Mouse (Mus musculus) lung, postnatal 14 days (tissue): ENCODE data around the gene Speer4c.
"Not testable (repeated sequence)": the region's sequence is repeated elsewhere in the genome, so short reads cannot be mapped to it uniquely, and the experiment has no call there.

Experiments used
- DNase-seq: peaks from one replicate; pipeline ENCODE4 v3.0.0; 2021

The Speer4c gene

DNA sequence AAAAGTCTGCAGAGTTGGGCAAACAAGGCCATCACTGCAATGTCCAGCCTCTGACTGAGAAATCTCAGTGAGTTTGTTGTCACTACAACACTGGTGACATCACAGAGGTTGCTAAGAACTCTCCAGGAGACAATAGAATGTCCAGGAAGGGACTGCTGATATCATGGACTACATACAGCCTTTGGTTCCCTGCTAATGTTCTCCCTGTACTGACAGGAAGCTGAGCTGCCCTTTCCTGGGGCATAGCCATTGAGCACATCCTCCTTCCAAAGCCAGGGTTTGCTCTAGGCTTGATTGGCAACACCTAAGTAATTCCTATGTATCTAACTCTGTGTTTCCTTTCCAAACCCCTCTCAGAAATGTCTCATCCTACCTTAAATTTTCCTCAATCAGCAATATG, at the start of gene Speer4c:
TSS of gene Speer4c (minus strand) at position 101 of the 400 bp plus-strand sequence.
- DNase-seq = not testable (repeated sequence)

- DNase-seq = no peak
Observed at GRCm38 (mm10) chr5:15747478-15748255, 33.6 kb upstream of the Speer4c start.

DNA sequence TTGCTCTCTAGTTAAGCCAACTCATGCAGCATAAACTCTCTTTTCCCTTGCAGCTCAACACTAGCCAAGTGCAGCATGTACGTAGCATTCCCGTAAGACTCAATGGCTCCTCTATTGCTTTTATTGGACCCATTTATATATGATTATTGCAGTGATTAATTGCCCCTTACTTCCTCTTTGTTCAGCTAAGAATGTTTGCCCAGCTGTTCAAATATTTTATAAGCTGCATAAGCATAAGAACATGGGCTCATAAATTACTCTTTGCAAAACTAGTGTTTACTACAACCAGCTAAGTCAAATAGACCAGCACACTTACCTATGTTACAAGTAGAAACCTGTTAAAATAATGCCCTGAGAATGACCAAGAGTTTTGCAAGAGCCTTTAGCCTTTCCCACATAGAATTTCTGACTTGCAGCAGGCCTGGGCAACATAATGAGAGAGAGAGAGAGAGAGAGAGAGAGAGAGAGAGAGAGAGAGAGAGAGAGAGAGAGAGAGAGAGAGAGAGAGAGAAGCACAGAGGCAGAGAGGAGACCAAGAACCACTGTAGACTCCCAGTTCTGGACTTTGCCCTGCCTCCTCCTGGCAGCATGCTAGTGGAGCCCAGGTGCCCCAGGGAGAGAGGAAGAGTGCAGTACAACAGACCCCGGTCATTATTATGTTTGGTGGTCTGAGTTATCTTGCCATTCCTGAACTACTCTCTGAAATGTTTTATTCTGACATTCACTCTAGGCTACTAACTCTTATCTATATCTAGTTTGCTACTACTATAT, 20.2 kb upstream of the Speer4c start:
- DNase-seq = no peak

DNA sequence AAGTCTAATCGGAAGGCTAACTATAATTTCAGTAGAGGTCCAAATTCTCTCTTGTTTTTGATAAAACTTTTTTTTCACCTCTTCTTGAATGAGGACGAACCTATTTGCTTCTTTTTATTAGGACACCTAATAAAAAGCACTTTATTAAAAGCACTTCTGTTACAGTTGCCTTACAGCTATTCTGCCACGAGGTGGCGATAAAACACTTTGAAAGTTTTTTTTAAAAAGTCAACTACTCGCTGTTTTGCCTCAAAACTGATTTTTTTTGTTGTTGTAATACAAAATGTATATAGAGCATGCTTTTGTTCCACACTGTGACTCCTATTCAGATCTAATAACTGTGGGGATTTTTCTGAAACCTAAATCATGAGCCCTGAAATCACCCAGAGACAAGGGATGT, 11.2 kb downstream of the Speer4c start:
- not testable (repeated sequence) for DNase-seq

DNA sequence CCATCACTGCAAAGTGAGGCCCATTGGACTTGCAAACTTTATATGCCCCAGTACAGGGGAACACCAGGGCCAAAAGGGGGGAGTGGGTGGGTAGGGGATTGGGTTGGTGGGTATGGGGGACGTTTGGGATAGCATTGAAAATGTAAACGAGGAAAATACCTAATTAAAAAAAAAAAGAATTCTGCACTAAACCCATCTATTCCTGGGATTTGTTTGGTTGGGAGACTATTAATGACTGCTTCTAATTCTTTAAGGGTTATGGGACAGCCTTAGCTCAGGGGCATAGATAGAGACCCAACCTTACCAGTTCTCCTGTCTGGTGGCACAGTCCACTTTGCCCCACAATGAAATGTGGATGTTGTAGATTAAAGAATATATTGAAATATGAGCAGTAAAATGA, 16.4 kb downstream of the Speer4c start:
- DNase-seq = not testable (repeated sequence)

DNA sequence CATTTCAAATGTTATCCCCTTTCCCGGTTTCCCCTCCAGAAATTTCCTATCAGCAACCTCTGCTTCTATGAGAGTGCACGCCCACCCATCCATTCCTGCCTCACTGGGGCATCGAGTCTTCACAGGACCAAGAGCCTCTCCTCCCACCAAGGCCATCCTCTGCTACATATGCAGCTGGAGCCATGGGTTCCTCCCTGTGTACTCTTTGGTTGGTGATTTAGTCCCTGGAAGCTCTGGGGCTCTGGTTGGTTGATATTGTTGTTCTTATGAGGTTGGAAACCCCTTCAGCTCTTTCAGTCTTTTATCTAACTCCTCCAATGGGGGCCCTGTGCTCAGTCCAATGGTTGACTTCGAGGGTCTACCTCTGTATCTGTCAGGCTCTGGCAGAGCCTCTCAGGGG, 22.2 kb downstream of the Speer4c start:
- not testable (repeated sequence) for DNase-seq

- not testable (repeated sequence) for DNase-seq
Observed at GRCm38 (mm10) chr5:15690822-15691221, 23.2 kb downstream of the Speer4c start.

DNA sequence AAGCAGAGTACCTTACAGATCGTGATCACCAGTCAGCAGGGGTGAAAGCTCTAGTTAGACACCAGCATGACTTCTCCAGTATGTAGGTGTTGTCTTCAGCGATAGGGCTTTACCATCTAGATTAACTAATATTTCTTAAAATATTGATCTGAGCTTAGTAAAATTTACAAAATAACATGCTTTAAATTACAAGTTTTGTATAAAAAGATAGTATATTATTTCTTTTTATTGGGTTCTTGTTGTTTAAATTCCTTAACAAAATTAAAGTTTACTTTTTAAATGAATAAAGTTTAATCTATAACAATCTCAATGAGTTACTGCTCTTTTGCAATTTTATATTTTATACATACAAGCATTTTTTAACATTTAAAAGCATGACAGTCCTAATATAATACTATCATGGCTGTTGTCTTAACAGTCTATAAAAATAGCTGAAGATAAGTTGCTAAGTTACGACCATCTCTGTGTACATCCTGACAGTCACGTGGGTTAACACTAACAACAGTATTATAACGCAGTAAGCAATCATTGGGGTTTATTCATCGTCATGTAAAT, 24.3 kb downstream of the Speer4c start:
- not testable (repeated sequence) for DNase-seq

GRCm38 (mm10) chr5:15688874-15689658, 25.0 kb downstream of the Speer4c start:
- not testable (repeated sequence) for DNase-seq

DNA sequence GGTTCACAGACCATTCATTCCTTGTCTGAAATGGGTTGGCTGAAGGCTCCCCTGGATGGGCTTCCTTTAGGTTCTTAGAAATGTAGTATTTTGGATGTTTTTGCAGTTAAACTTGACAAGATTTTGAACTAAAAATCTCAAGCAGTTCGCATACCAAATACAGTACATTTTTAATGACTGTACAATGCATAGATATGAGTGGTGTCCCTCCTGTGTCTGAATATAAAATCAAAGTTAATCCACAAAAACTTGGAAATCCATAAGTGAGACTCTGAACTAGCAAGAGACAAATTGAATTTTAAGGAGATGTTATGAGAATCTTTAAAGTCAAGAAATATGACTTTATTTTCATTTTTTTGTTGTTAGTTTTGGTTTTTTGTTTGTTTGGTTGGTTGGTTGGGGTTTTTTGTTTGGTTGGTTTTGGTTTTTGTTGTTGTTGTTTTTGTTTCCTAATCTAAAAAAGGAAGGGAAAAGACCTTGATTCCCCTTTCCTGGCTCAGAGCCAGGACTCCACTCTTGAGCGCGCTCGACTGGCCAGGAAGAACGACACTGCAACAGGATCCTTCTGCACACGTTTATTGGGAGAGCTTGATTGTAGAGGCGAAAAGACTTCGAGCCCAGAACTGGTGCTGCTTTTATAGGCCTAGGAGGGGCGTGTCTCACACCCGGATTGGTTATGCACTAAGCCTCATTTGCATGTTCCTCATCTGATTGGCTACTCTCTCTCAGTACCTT, 32.6 kb downstream of the Speer4c start:
- not testable (repeated sequence) for DNase-seq

DNA sequence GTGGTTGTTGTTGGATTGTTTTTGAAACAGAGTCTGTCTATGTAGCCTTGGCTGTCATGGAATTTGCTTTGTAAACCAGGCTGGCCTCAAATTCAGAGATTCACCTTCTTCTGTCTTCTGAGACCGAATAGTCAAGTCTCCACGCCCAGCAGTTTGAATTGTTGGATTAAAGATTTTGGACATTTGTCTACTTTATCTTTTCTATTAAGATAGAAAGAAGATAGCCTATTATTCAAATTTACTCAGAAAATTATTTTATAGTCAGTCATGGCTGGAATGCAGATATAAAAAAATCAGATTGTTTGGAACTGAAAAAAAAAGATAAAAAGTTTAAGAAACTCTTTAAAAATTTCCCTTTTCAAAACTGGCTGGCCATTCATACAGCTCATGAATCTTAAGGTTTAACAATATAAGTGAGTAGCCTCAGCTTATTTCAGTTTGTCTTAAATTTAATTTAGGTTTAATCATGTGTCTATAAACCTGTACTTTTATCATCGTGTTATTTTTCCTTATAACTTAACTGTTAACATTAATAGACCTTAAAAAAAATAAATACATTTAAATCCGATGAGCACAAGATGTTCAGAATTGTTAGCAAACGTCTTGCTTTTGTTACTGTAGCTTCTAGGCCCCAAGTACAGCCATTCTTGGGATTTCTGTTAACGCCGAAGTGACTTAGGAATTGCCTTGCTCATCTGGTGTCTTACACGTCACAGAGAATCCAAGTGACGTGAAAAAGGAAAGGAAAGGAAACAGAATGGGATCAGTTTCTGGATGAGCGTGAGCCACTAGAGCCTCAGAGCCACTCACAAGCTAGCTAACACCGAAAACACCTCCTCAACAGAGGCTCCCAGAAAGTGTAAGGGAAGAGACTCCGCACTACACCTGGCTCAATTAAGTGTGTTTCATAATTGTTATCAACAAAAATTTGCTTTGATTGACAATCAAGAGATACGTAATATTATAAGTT, 33.8 kb downstream of the Speer4c start:
- DNase-seq = not testable (repeated sequence)

DNA sequence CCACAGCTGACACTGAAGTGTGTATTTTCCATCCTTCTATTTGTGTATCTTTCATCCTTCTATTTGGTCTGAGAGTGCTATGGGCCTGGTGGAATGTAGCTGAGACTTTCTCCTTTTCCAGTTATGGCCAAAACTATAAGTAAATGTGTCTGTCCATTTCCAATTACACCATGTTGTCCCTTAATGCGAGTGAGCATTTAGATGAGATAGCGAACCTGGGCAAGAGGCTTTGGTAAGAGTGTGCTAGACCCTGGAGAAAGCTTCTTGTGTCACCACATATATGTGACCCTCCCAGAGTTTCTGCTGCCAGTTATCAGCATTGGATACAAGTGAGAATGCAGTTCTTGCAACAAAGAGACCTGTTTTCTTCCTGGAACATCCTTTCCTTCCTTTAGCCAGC, 35.2 kb downstream of the Speer4c start:
- not testable (repeated sequence) for DNase-seq

GRCm38 (mm10) chr5:15677750-15678149, 36.3 kb downstream of the Speer4c start:
- DNase-seq = not testable (repeated sequence)

- not testable (repeated sequence) for DNase-seq
Observed at GRCm38 (mm10) chr5:15674429-15675244, 39.4 kb downstream of the Speer4c start.

- DNase-seq = not testable (repeated sequence)
Observed at GRCm38 (mm10) chr5:15673989-15674388, 40.1 kb downstream of the Speer4c start.

DNA sequence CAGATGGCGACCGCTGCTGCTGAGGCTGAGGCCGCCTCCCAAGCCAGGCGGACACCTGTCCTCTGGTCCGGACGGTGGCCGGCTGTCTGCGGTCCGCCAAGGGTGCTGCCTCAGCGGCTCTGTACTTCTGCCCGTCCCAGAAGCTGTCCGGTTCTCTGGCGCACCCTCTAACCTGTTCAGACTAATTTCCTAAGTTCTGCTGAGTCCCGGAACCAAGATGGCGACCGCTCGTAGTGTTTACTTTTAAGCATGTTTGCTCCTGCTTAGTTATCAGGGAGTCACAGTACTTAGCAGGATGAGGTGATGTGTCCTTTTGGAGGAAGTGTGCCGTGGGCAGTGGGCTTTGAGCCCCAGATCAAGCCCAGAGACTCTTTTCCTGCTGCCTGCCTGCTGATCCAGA, 43.3 kb downstream of the Speer4c start:
- DNase-seq = not testable (repeated sequence)

- not testable (repeated sequence) for DNase-seq
Observed at GRCm38 (mm10) chr5:15663847-15664246, 50.2 kb downstream of the Speer4c start.
